Mouse (Mus musculus): ENCODE measurements around the gene Slc43a1.

The Slc43a1 gene

GRCm38 (mm10) chr2:84827283-84827920 is 11.2 kb upstream of the Slc43a1 start:
- in situ Hi-C loops (cut with MboI, MseI), result no loop called here

GRCm38 (mm10) chr2:84831666-84832391 is 6.8 kb upstream of the Slc43a1 start:
- in situ Hi-C loops (cut with MboI, MseI), result no loop called here

- in situ Hi-C loops (cut with MboI, MseI), result no loop called here
Measured at GRCm38 (mm10) chr2:84837107-84837506, 1.5 kb upstream of the Slc43a1 start.

- in situ Hi-C loops (cut with MboI, MseI), result no loop called here
Measured at GRCm38 (mm10) chr2:84837817-84838592, 645 bp upstream of the Slc43a1 start.

GRCm38 (mm10) chr2:84838993-84839980 is 637 bp downstream of the Slc43a1 start:
- in situ Hi-C loops (cut with MboI, MseI), result no loop called here

GRCm38 (mm10) chr2:84840016-84840747 is 1.5 kb downstream of the Slc43a1 start:
- in situ Hi-C loops (cut with MboI, MseI), result no loop called here

- in situ Hi-C loops (cut with MboI, MseI), result no loop called here
Measured at GRCm38 (mm10) chr2:84840748-84841563, 2.3 kb downstream of the Slc43a1 start.

GRCm38 (mm10) chr2:84841905-84842304 is 3.3 kb downstream of the Slc43a1 start:
- in situ Hi-C loops (cut with MboI, MseI), result no loop called here

- in situ Hi-C loops (cut with MboI, MseI), result no loop called here
Measured at GRCm38 (mm10) chr2:84843654-84844053, 5.0 kb downstream of the Slc43a1 start.

- in situ Hi-C loops (cut with MboI, MseI), result no loop called here
Measured at GRCm38 (mm10) chr2:84845226-84845625, 6.6 kb downstream of the Slc43a1 start.

GRCm38 (mm10) chr2:84850407-84851129 is 11.9 kb downstream of the Slc43a1 start:
- in situ Hi-C loops (cut with MboI, MseI), result no loop called here

- in situ Hi-C loops (cut with MboI, MseI), result no loop called here
Measured at GRCm38 (mm10) chr2:84851130-84852040, 12.7 kb downstream of the Slc43a1 start.

- in situ Hi-C loops (cut with MboI, MseI), result no loop called here
Measured at GRCm38 (mm10) chr2:84855732-84856131, 17.1 kb downstream of the Slc43a1 start.

GRCm38 (mm10) chr2:84858551-84858950 is 19.9 kb downstream of the Slc43a1 start:
- in situ Hi-C loops (cut with MboI, MseI), result no loop called here

- in situ Hi-C loops (cut with MboI, MseI), result no loop called here
Measured at GRCm38 (mm10) chr2:84859991-84860780, 21.5 kb downstream of the Slc43a1 start.

GRCm38 (mm10) chr2:84861430-84861829 is 22.8 kb downstream of the Slc43a1 start:
- in situ Hi-C loops (cut with MboI, MseI), result no loop called here

- in situ Hi-C loops (cut with MboI, MseI), result no loop called here
Measured at GRCm38 (mm10) chr2:84862231-84862630, 23.6 kb downstream of the Slc43a1 start.

All from T-helper 17 cell (primary cell).